Mouse (Mus musculus) olfactory bulb, adult 2 months (tissue): ENCODE data around the gene Rcan3. TPM values are rescaled to one million over a fixed set of nuclear protein-coding genes. Genes with fewer than 3 reads are reported as not detected.
A peak's percentile ranks its signal among the peaks of the same experiment; 100 is the strongest.

Experiments
- H3K27ac ChIP-seq: fragments of 200-500 bp; 2 replicates; pipeline ENCODE4 v1.5.1; 2012; ENCODE audit warnings: low read depth, low read length; ENCODE audit not compliant: insufficient read depth
- H3K4me1 ChIP-seq: fragments of 200-500 bp; 2 replicates; pipeline ENCODE4 v1.6.1; 2012; ENCODE audit warnings: low read length; ENCODE audit not compliant: control insufficient read depth, insufficient read depth
- H3K4me3 ChIP-seq: fragments of 200-500 bp; 2 replicates; pipeline ENCODE4 v1.5.1; 2012; ENCODE audit warnings: mild to moderate bottlenecking, low read depth, low read length, moderate library complexity; ENCODE audit not compliant: insufficient read depth
- CTCF ChIP-seq: fragments of 200-500 bp; IDR thresholded peaks from 2 replicates; pipeline ENCODE4 v1.5.1; 2012; ENCODE audit warnings: low read depth, mild to moderate bottlenecking, low read length, moderate library complexity; ENCODE audit not compliant: insufficient read depth
- POLR2A ChIP-seq: fragments of 200-500 bp; IDR thresholded peaks from 2 replicates; pipeline ENCODE4 v1.6.1; 2012; ENCODE audit warnings: mild to moderate bottlenecking, low read depth, low read length, moderate library complexity; ENCODE audit not compliant: insufficient read depth
- WGBS: fragments of 180-500 bp; shearing (Covaris S2); methylation state at CpG from one replicate; pipeline ENCODE4 v1.1.7; 2018; 5-methylcytosine and 5-hydroxymethylcytosine counted together
- polyA plus RNA-seq: library from polyadenylated mRNA; stranded (reverse); fragments of >200 nt; gene quantifications from 2 replicates; pipeline ENCODE4 v1.2.4, GENCODE M21; 2012; ENCODE audit warnings: low replicate concordance; ENCODE audit not compliant: missing spikeins, insufficient read depth, insufficient read length

Rcan3 gene
- polyA plus RNA-seq, 1 experiment: not detected

- WGBS: 4% methylated on average over 14 of the region's 14 CpGs
- Histone ChIP-seq H3K27ac (no peak overlapping the region), H3K4me1 (0 out of 2 replicates have a peak, but pooled peaks cover 3% of the 10 kb centered on the region), H3K4me3 (no peak overlapping the region)
- TF ChIP-seq POLR2A (no peak), CTCF (peak; percentile 62)
Measured at GRCm38 (mm10) chr4:135382316-135382715, 51.3 kb downstream of the Rcan3 start.

- WGBS: 78% methylated on average over 8 of the region's 8 CpGs
- H3K4me1 ChIP-seq: 0 out of 2 replicates have a peak, but pooled peaks cover 3% of the 10 kb centered on the region
- no peak overlapping the region for H3K4me3 ChIP-seq
- TF ChIP-seq CTCF (no peak), POLR2A (no peak)
- H3K27ac ChIP-seq: no peak overlapping the region
Measured at GRCm38 (mm10) chr4:135381355-135381754, 52.3 kb downstream of the Rcan3 start.

- no peak overlapping the region for H3K27ac ChIP-seq
- H3K4me1 ChIP-seq: 0 out of 2 replicates have a peak, but pooled peaks cover 3% of the 10 kb centered on the region
- no peak overlapping the region for H3K4me3 ChIP-seq
- WGBS: 88% methylated on average over 11 of the region's 11 CpGs
- TF ChIP-seq POLR2A: no peak
- TF ChIP-seq CTCF: no peak
Measured at GRCm38 (mm10) chr4:135377241-135377640, 56.4 kb downstream of the Rcan3 start.

GRCm38 (mm10) chr4:135375444-135375843 is 58.2 kb downstream of the Rcan3 start:
- TF ChIP-seq POLR2A: no peak
- TF ChIP-seq CTCF: no peak
- WGBS: 53% methylated on average over 3 of the region's 3 CpGs
- no peaks in the 10 kb centered on the region for H3K4me1 ChIP-seq
- no peak overlapping the region for H3K27ac ChIP-seq
- H3K4me3 ChIP-seq: no peak overlapping the region

- Histone ChIP-seq H3K27ac (no peak overlapping the region), H3K4me1 (no peaks in the 10 kb centered on the region), H3K4me3 (no peak overlapping the region)
- TF ChIP-seq POLR2A (no peak), CTCF (no peak)
- WGBS: 80% methylated on average over 5 of the region's 5 CpGs
Measured at GRCm38 (mm10) chr4:135373299-135373698, 60.4 kb downstream of the Rcan3 start.

- TF ChIP-seq POLR2A (no peak), CTCF (no peak)
- Histone ChIP-seq H3K4me3 (no peak overlapping the region), H3K4me1 (no peaks in the 10 kb centered on the region), H3K27ac (no peak overlapping the region)
- WGBS: 89% methylated on average over 11 of the region's 11 CpGs
Measured at GRCm38 (mm10) chr4:135370372-135370771, 63.3 kb downstream of the Rcan3 start.

- WGBS: 31% methylated on average over 6 of the region's 6 CpGs
- TF ChIP-seq CTCF: no peak
- TF ChIP-seq POLR2A: no peak
- Histone ChIP-seq H3K27ac (no peak overlapping the region), H3K4me3 (no peak overlapping the region), H3K4me1 (peaks cover 4% of the 10 kb centered on the region; the same call in 1 of the 2 replicates)
Measured at GRCm38 (mm10) chr4:135362828-135363227, 70.8 kb downstream of the Rcan3 start.

Other genes starting within 250 kb of the Rcan3 start
- gene Clic4, start 161.0 kb downstream of the Rcan3 start, polyA plus RNA-seq: not detected in 2 replicates
- gene Srrm1, start 80.5 kb downstream of the Rcan3 start, polyA plus RNA-seq: 281 and 545 TPM in 2 replicates
- gene Ncmap, start 35.6 kb downstream of the Rcan3 start, polyA plus RNA-seq: not detected in 2 replicates
- gene Stpg1, start 60.9 kb upstream of the Rcan3 start, polyA plus RNA-seq: not detected in 2 replicates
- not detected in 2 replicates for gene Nipal3, start 61.2 kb upstream of the Rcan3 start, polyA plus RNA-seq
- not detected in 2 replicates for gene Grhl3, start 139.8 kb upstream of the Rcan3 start, polyA plus RNA-seq